Mouse (Mus musculus): Measurements from ENCODE around the gene Lurap1. TPM values are rescaled to one million over a fixed set of nuclear protein-coding genes. Genes with fewer than 3 reads are reported as not detected.
A peak's percentile ranks its signal among the peaks of the same experiment; 100 is the strongest.

The Lurap1 gene
- polyA plus RNA-seq (2015; fragmentation: Nextera tagmentation; extraction: Ambion mirVana): 2.8 and 3.3 TPM in 2 replicates

DNA sequence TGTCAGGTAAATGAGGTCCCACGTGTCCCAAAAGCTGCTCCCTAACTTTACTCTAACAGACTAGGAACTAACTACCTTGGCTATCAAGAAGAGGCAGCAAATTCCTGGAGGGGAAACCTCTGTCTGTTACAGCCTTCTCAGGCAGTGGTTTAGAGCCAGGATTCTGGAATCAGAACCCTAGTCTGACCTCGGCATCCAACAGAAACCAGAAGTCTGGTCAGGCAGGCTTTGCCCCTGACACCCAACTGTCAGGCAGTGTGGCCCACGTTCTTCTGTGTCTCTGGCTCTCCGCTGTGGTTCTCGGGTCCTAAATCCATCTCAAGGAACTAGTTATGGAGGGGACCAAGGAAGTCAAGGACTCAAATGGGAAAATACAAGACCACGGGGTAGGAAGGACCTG lies at the start of gene Lurap1:
TSS of gene Lurap1 (minus strand) at position 101 of the 400 bp plus-strand sequence.
- no peaks in the 10 kb centered on the region for H3K27me3 ChIP-seq
- peak within 1 kb of the TSS; percentile 67 for H3K4me2 ChIP-seq
- peak within 1 kb of the TSS; percentile 94 for H3K9ac ChIP-seq
- peak within 1 kb of the TSS; percentile 90 for H3K27ac ChIP-seq
- H3K36me3 ChIP-seq: peaks cover 43% of the 10 kb centered on the region
- no peaks in the 10 kb centered on the region for H3K9me3 ChIP-seq
- peaks cover 13% of the 10 kb centered on the region for H3K4me1 ChIP-seq
- 68% methylated on average over 6 of the region's 6 CpGs for WGBS
- ATAC-seq (ENCODE audit: borderline replicate concordance, extremely low read depth, low FRiP score, low TSS enrichment): no peak
- peak within 1 kb of the TSS; percentile 76 for H3K4me3 ChIP-seq

- 66% methylated on average over 2 of the region's 2 CpGs for WGBS
- Histone ChIP-seq H3K9ac (no peak overlapping the region), H3K27ac (no peak overlapping the region), H3K36me3 (no peaks in the 10 kb centered on the region), H3K27me3 (no peaks in the 10 kb centered on the region), H3K4me1 (no peaks in the 10 kb centered on the region), H3K4me2 (no peak overlapping the region), H3K9me3 (no peaks in the 10 kb centered on the region), H3K4me3 (no peak overlapping the region)
- ATAC-seq (ENCODE audit: borderline replicate concordance, extremely low read depth, low FRiP score, low TSS enrichment): no peak
Observed at GRCm38 (mm10) chr4:116198422-116198821, 47.3 kb upstream of the Lurap1 start.

- no peak overlapping the region for H3K27ac ChIP-seq
- no peak overlapping the region for H3K4me3 ChIP-seq
- H3K36me3 ChIP-seq: no peaks in the 10 kb centered on the region
- no peaks in the 10 kb centered on the region for H3K9me3 ChIP-seq
- no peak for ATAC-seq (ENCODE audit: borderline replicate concordance, extremely low read depth, low FRiP score, low TSS enrichment)
- H3K27me3 ChIP-seq: no peaks in the 10 kb centered on the region
- H3K4me2 ChIP-seq: no peak overlapping the region
- 42% methylated on average over 9 of the region's 9 CpGs for WGBS
- no peaks in the 10 kb centered on the region for H3K4me1 ChIP-seq
- no peak overlapping the region for H3K9ac ChIP-seq
Observed at GRCm38 (mm10) chr4:116193583-116194383, 42.6 kb upstream of the Lurap1 start.

DNA sequence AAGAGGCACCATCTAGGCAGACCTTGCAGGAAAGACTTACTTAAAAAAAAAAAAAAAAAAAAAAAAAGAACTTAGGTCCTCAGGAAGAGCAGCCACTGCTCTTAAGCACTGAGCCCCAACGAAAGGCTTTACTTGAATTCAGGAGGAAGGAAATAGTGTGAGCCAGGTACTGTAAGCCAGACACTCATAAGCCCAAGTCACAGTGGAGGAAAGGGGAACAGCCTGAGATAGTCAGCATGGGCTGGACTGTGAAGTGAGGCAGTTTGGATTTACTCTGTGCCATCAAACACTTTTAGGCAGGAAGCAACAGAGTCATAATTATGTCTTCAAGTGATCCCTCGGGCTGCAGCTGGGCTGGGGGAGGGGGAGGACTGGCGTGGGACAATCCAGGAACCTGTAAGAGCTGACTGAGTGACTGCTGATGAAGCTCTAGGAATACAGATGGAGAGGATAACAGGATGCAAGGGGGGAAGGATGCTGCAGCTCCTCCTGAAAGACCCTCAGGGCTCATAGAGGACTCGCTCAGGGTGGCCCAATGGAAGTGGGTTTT lies 41.2 kb upstream of the Lurap1 start:
- ATAC-seq (ENCODE audit: borderline replicate concordance, extremely low read depth, low FRiP score, low TSS enrichment): no peak
- H3K9ac ChIP-seq: no peak overlapping the region

GRCm38 (mm10) chr4:116185083-116185482 lies 33.9 kb upstream of the Lurap1 start:
- Histone ChIP-seq H3K4me2 (no peak overlapping the region), H3K4me3 (no peak overlapping the region), H3K27me3 (no peaks in the 10 kb centered on the region), H3K36me3 (no peaks in the 10 kb centered on the region), H3K27ac (no peak overlapping the region), H3K4me1 (0 out of 2 replicates have a peak, but pooled peaks cover 9% of the 10 kb centered on the region), H3K9me3 (no peaks in the 10 kb centered on the region), H3K9ac (no peak overlapping the region)
- ATAC-seq (ENCODE audit: borderline replicate concordance, extremely low read depth, low FRiP score, low TSS enrichment): no peak
- WGBS: 84% methylated on average over 4 of the region's 4 CpGs

More for the DNA sequence above, 41.2 kb upstream of the Lurap1 start:
- Histone ChIP-seq H3K4me2 (no peak overlapping the region), H3K27ac (no peak overlapping the region), H3K4me3 (no peak overlapping the region), H3K9me3 (no peaks in the 10 kb centered on the region), H3K4me1 (no peaks in the 10 kb centered on the region), H3K27me3 (no peaks in the 10 kb centered on the region), H3K36me3 (no peaks in the 10 kb centered on the region)
- WGBS: 30% methylated on average over 4 of the region's 4 CpGs

GRCm38 (mm10) chr4:116182745-116183144 lies 31.6 kb upstream of the Lurap1 start:
- Histone ChIP-seq H3K4me3 (no peak overlapping the region), H3K4me2 (peak overlapping the region; percentile 46), H3K27ac (no peak overlapping the region)

GRCm38 (mm10) chr4:116182079-116182478 lies 30.9 kb upstream of the Lurap1 start:
- Histone ChIP-seq H3K4me2 (no peak overlapping the region), H3K4me1 (peaks cover 17% of the 10 kb centered on the region)

More at GRCm38 (mm10) chr4:116182745-116183144, 31.6 kb upstream of the Lurap1 start:
- 5% methylated on average over 12 of the region's 12 CpGs for WGBS
- Histone ChIP-seq H3K9ac (no peak overlapping the region), H3K27me3 (no peaks in the 10 kb centered on the region), H3K4me1 (0 out of 2 replicates have a peak, but pooled peaks cover 12% of the 10 kb centered on the region), H3K9me3 (no peaks in the 10 kb centered on the region), H3K36me3 (no peaks in the 10 kb centered on the region)
- ATAC-seq (ENCODE audit: borderline replicate concordance, extremely low read depth, low FRiP score, low TSS enrichment): peak; percentile 29; the same call in 1 of the 2 replicates

GRCm38 (mm10) chr4:116177140-116177539 lies 26.0 kb upstream of the Lurap1 start:
- Histone ChIP-seq H3K4me2 (peak overlapping the region; percentile 52), H3K9ac (no peak overlapping the region), H3K27me3 (no peaks in the 10 kb centered on the region), H3K9me3 (no peaks in the 10 kb centered on the region), H3K36me3 (no peaks in the 10 kb centered on the region), H3K4me1 (peaks cover 35% of the 10 kb centered on the region), H3K27ac (peak overlapping the region; percentile 96), H3K4me3 (peak overlapping the region; percentile 25; the same call in 1 of the 2 replicates)
- whole genome bisulfite sequencing: 20% methylated on average over 5 of the region's 5 CpGs
- peak; percentile 64; the same call in 1 of the 2 replicates for ATAC-seq (ENCODE audit: borderline replicate concordance, extremely low read depth, low FRiP score, low TSS enrichment)

More at GRCm38 (mm10) chr4:116182079-116182478, 30.9 kb upstream of the Lurap1 start:
- Histone ChIP-seq H3K36me3 (no peaks in the 10 kb centered on the region), H3K4me3 (no peak overlapping the region), H3K27ac (no peak overlapping the region), H3K9ac (no peak overlapping the region), H3K27me3 (no peaks in the 10 kb centered on the region), H3K9me3 (no peaks in the 10 kb centered on the region)
- ATAC-seq (ENCODE audit: borderline replicate concordance, extremely low read depth, low FRiP score, low TSS enrichment): no peak
- 49% methylated on average over 3 of the region's 3 CpGs for WGBS

DNA sequence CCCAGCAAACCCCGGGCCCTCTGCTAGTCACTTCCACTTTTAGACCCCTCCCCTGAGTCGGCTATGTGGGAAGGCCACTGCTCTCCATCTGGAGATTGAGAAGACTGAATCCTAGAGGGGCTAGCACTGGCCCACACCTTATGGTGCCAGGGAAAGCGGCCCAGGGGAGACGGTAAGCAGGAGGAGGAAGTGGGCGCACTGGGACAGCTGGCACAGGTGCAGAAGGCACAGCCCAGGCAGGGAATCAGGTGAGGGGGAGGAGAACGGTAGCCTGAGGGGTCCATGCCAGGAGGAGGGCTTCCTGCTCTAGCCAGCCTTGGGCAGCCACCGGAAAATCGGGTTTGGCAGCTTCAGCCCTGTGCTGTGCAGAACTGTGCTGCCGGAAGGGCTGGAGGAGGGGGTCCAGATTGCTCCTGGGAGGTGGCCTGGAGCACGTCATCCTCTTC lies 25.4 kb upstream of the Lurap1 start:
- peak overlapping the region; percentile 96 for H3K27ac ChIP-seq
- WGBS: 14% methylated on average over 10 of the region's 10 CpGs
- H3K4me2 ChIP-seq: peak overlapping the region; percentile 52
- no peaks in the 10 kb centered on the region for H3K9me3 ChIP-seq
- no peaks in the 10 kb centered on the region for H3K27me3 ChIP-seq
- no peaks in the 10 kb centered on the region for H3K36me3 ChIP-seq
- H3K9ac ChIP-seq: peak overlapping the region; percentile 14; the same call in 1 of the 2 replicates
- ATAC-seq (ENCODE audit: borderline replicate concordance, extremely low read depth, low FRiP score, low TSS enrichment): peak; percentile 92
- peak overlapping the region; percentile 25 for H3K4me3 ChIP-seq
- H3K4me1 ChIP-seq: peaks cover 35% of the 10 kb centered on the region

GRCm38 (mm10) chr4:116175711-116176542 lies 24.8 kb upstream of the Lurap1 start:
- H3K27ac ChIP-seq: peak overlapping the region; percentile 96
- ATAC-seq (ENCODE audit: borderline replicate concordance, extremely low read depth, low FRiP score, low TSS enrichment): peak; percentile 29; the same call in 1 of the 2 replicates
- H3K27me3 ChIP-seq: no peaks in the 10 kb centered on the region
- peaks cover 35% of the 10 kb centered on the region for H3K4me1 ChIP-seq
- no peaks in the 10 kb centered on the region for H3K9me3 ChIP-seq
- no peaks in the 10 kb centered on the region for H3K36me3 ChIP-seq
- peak overlapping the region; percentile 25 for H3K4me3 ChIP-seq
- WGBS: 32% methylated on average over 7 of the region's 7 CpGs
- peak overlapping the region; percentile 52 for H3K4me2 ChIP-seq
- peak overlapping the region; percentile 14; the same call in 1 of the 2 replicates for H3K9ac ChIP-seq

DNA sequence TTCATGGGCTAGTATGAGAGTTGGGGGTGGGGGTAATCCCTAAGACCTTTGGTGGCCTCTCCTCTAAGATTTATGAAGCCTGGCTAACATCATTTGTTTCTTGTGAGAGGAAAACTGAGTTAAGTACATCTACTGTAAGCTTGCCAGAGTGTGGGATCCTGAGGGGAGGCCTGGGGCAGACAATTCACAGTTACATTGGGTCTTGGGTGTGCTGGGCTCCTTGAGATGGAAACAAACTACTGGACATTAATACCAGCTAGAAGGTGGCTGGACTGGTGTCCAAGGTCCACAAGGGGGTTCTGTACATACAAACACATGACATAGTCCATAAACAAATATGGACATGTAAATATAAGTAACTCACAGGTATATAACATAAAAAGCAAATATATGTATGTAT lies 24.0 kb upstream of the Lurap1 start:
- Histone ChIP-seq H3K9ac (no peak overlapping the region), H3K36me3 (no peaks in the 10 kb centered on the region), H3K9me3 (no peaks in the 10 kb centered on the region), H3K4me2 (no peak overlapping the region), H3K27ac (peak overlapping the region; percentile 96), H3K4me3 (no peak overlapping the region), H3K27me3 (no peaks in the 10 kb centered on the region), H3K4me1 (peaks cover 35% of the 10 kb centered on the region)
- no peak for ATAC-seq (ENCODE audit: borderline replicate concordance, extremely low read depth, low FRiP score, low TSS enrichment)

All from lung, embryonic 15.5 days (tissue).